Mouse (Mus musculus): ENCODE data around the gene Prkab1.

GRCm38 (mm10) chr5:115977757-115978156 is 46.6 kb downstream of the Prkab1 start:
- TF ChIP-seq CTCF (IDR thresholded peaks at IDR 0.05; ENCODE audit: insufficient read depth, low read depth, low read length) (no peak), POLR2A (IDR thresholded peaks at IDR 0.05; ENCODE audit: insufficient read depth, low read depth, low read length) (no peak)
